Mouse (Mus musculus) stomach, embryonic 16.5 days (tissue): ENCODE measurements around the gene Ube2g1. TPM values are rescaled to one million over a fixed set of nuclear protein-coding genes. Genes with fewer than 3 reads are reported as not detected.
"Not testable (repeated sequence)": the region's sequence is repeated elsewhere in the genome, so short reads cannot be mapped to it uniquely, and the experiment has no call there.

Experiments
- ATAC-seq: fragments of 200-750 bp; cut with Nextera tagmentation; 2 replicates; pipeline ENCODE4 v1.8.0; 2017; ENCODE audit warnings: moderate number of reproducible peaks, moderate TSS enrichment; ENCODE audit not compliant: insufficient read depth, low FRiP score
- H3K27ac ChIP-seq: fragments of 300-500 bp; sonication (generic); 2 replicates; pipeline ENCODE4 v1.5.1; 2014; ENCODE audit warnings: low read length
- H3K27me3 ChIP-seq: fragments of 300-500 bp; sonication (generic); 2 replicates; pipeline ENCODE4 v1.6.1; 2014; ENCODE audit warnings: low read length, control low read depth, mixed read lengths; ENCODE audit not compliant: control insufficient read depth, insufficient read depth
- H3K36me3 ChIP-seq: fragments of 300-500 bp; sonication (generic); 2 replicates; pipeline ENCODE4 v1.6.1; 2014; ENCODE audit warnings: low read length; ENCODE audit not compliant: control insufficient read depth, insufficient read depth
- H3K4me1 ChIP-seq: fragments of 300-500 bp; sonication (generic); 2 replicates; pipeline ENCODE4 v1.6.1; 2014; ENCODE audit warnings: low read length, control low read depth, mixed read lengths; ENCODE audit not compliant: control insufficient read depth, insufficient read depth
- H3K4me2 ChIP-seq: fragments of 300-500 bp; sonication (generic); 2 replicates; pipeline ENCODE4 v1.6.1; 2014; ENCODE audit warnings: low read depth, low read length, mixed read lengths
- H3K4me3 ChIP-seq: fragments of 300-500 bp; sonication (generic); replicated peaks from 2 replicates; pipeline ENCODE4 v1.5.1; 2014; ENCODE audit warnings: mild to moderate bottlenecking, low read length
- H3K9ac ChIP-seq: fragments of 300-500 bp; sonication (generic); 2 replicates; pipeline ENCODE4 v1.6.1; 2014; ENCODE audit warnings: low read length
- H3K9me3 ChIP-seq: fragments of 300-500 bp; sonication (generic); replicated peaks from 2 replicates; pipeline ENCODE4 v1.6.1; 2016; ENCODE audit warnings: low read length, control low read depth; ENCODE audit not compliant: control insufficient read depth
- WGBS: fragments of 180-500 bp; shearing (Covaris S2); extraction: QIAGEN DNeasy Blood & Tissue Kit; methylation state at CpG from one replicate; pipeline ENCODE4 v1.1.7; 2014; 5-methylcytosine and 5-hydroxymethylcytosine counted together
- polyA plus RNA-seq: library from polyadenylated mRNA; unstranded; fragments of >200 nt; fragmentation: Nextera tagmentation; extraction: Ambion mirVana; gene quantifications from 2 replicates; pipeline ENCODE4 v1.2.1, GENCODE M21; 2015

Ube2g1 gene
- polyA plus RNA-seq, 1 experiment from 2014 or later = 62.7 TPM

- no peak overlapping the region for H3K27ac ChIP-seq
- H3K9me3 ChIP-seq = no peaks in the 10 kb centered on the region
Measured at GRCm38 (mm10) chr11:72587537-72588233, 19.4 kb upstream of the Ube2g1 start.

GRCm38 (mm10) chr11:72595010-72595737 is 11.9 kb upstream of the Ube2g1 start:
- no peak overlapping the region for H3K9ac ChIP-seq
- H3K27me3 ChIP-seq = no peaks in the 10 kb centered on the region
- H3K36me3 ChIP-seq = no peaks in the 10 kb centered on the region
- H3K27ac ChIP-seq = no peak overlapping the region
- no peak for ATAC-seq
- no peak overlapping the region for H3K4me2 ChIP-seq
- no peaks in the 10 kb centered on the region for H3K9me3 ChIP-seq
- no peaks in the 10 kb centered on the region for H3K4me1 ChIP-seq
- 64% methylated on average over 2 of the region's 2 CpGs for WGBS
- no peak overlapping the region for H3K4me3 ChIP-seq

More at GRCm38 (mm10) chr11:72587537-72588233, 19.4 kb upstream of the Ube2g1 start:
- H3K4me1 ChIP-seq = no peaks in the 10 kb centered on the region
- no peaks in the 10 kb centered on the region for H3K36me3 ChIP-seq
- no peak overlapping the region for H3K4me3 ChIP-seq
- H3K27me3 ChIP-seq = no peaks in the 10 kb centered on the region
- 45% methylated on average over 7 of the region's 7 CpGs for WGBS
- ATAC-seq = no peak
- H3K4me2 ChIP-seq = no peak overlapping the region
- no peak overlapping the region for H3K9ac ChIP-seq

GRCm38 (mm10) chr11:72597780-72598179 is 9.3 kb upstream of the Ube2g1 start:
- 75% methylated on average over 4 of the region's 4 CpGs for WGBS
- no peak for ATAC-seq
- no peak overlapping the region for H3K4me3 ChIP-seq

GRCm38 (mm10) chr11:72607469-72608070 is 487 bp downstream of the Ube2g1 start:
- ATAC-seq = peak; percentile 81
- Histone ChIP-seq H3K4me1 (peaks cover 12% of the 10 kb centered on the region), H3K9me3 (no peaks in the 10 kb centered on the region), H3K9ac (peak overlapping the region; percentile 88), H3K27me3 (no peaks in the 10 kb centered on the region), H3K27ac (peak overlapping the region; percentile 99), H3K4me3 (peak overlapping the region; percentile 70), H3K4me2 (peak overlapping the region; percentile 82), H3K36me3 (no peaks in the 10 kb centered on the region)
- under 1% methylated on average over 74 of the region's 79 CpGs for WGBS

More at GRCm38 (mm10) chr11:72597780-72598179, 9.3 kb upstream of the Ube2g1 start:
- Histone ChIP-seq H3K4me2 (no peak overlapping the region), H3K9me3 (no peaks in the 10 kb centered on the region), H3K27ac (no peak overlapping the region), H3K36me3 (no peaks in the 10 kb centered on the region), H3K27me3 (no peaks in the 10 kb centered on the region), H3K9ac (no peak overlapping the region), H3K4me1 (no peaks in the 10 kb centered on the region)

- Histone ChIP-seq H3K36me3 (no peaks in the 10 kb centered on the region), H3K9ac (peak overlapping the region; percentile 88), H3K4me1 (peaks cover 12% of the 10 kb centered on the region), H3K4me2 (peak overlapping the region; percentile 82), H3K27ac (peak overlapping the region; percentile 99), H3K9me3 (no peaks in the 10 kb centered on the region), H3K4me3 (peak overlapping the region; percentile 70), H3K27me3 (no peaks in the 10 kb centered on the region)
- WGBS = under 1% methylated on average over 48 of the region's 55 CpGs
- peak; percentile 90 for ATAC-seq
Measured at GRCm38 (mm10) chr11:72608071-72608679, 1.1 kb downstream of the Ube2g1 start.

- H3K36me3 ChIP-seq = no peaks in the 10 kb centered on the region
- no peak for ATAC-seq
- peaks cover 12% of the 10 kb centered on the region for H3K4me1 ChIP-seq
- no peak overlapping the region for H3K4me3 ChIP-seq
- no peaks in the 10 kb centered on the region for H3K9me3 ChIP-seq
- H3K4me2 ChIP-seq = peak overlapping the region; percentile 31; the same call in 1 of the 2 replicates
- no peaks in the 10 kb centered on the region for H3K27me3 ChIP-seq
- H3K9ac ChIP-seq = no peak overlapping the region
- no peak overlapping the region for H3K27ac ChIP-seq
Measured at GRCm38 (mm10) chr11:72609242-72609641, 2.2 kb downstream of the Ube2g1 start.

- not testable (repeated sequence) for H3K4me3 ChIP-seq, H3K4me1 ChIP-seq, H3K9me3 ChIP-seq, H3K27ac ChIP-seq, ATAC-seq, H3K4me2 ChIP-seq, H3K27me3 ChIP-seq, H3K36me3 ChIP-seq, H3K9ac ChIP-seq
- 84% methylated on average over 3 of the region's 3 CpGs for WGBS
Measured at GRCm38 (mm10) chr11:72614336-72614735, 7.3 kb downstream of the Ube2g1 start.

- Histone ChIP-seq H3K9ac (no peak overlapping the region), H3K27me3 (no peaks in the 10 kb centered on the region), H3K27ac (no peak overlapping the region), H3K9me3 (no peaks in the 10 kb centered on the region), H3K36me3 (no peaks in the 10 kb centered on the region), H3K4me3 (no peak overlapping the region), H3K4me2 (no peak overlapping the region), H3K4me1 (0 out of 2 replicates have a peak, but pooled peaks cover 2% of the 10 kb centered on the region)
- WGBS = 84% methylated on average over 3 of the region's 4 CpGs
- ATAC-seq = no peak
Measured at GRCm38 (mm10) chr11:72615931-72616330, 8.8 kb downstream of the Ube2g1 start.

- Histone ChIP-seq H3K27ac (no peak overlapping the region), H3K9me3 (no peaks in the 10 kb centered on the region), H3K4me2 (no peak overlapping the region), H3K4me3 (no peak overlapping the region), H3K9ac (no peak overlapping the region), H3K27me3 (no peaks in the 10 kb centered on the region), H3K4me1 (no peaks in the 10 kb centered on the region), H3K36me3 (no peaks in the 10 kb centered on the region)
- 96% methylated on average over 1 of the region's 1 CpGs for WGBS
- no peak for ATAC-seq
Measured at GRCm38 (mm10) chr11:72618476-72618875, 11.4 kb downstream of the Ube2g1 start.
